ENCODE assay signal across 9 mouse cellular contexts in the genomic region with DNA sequence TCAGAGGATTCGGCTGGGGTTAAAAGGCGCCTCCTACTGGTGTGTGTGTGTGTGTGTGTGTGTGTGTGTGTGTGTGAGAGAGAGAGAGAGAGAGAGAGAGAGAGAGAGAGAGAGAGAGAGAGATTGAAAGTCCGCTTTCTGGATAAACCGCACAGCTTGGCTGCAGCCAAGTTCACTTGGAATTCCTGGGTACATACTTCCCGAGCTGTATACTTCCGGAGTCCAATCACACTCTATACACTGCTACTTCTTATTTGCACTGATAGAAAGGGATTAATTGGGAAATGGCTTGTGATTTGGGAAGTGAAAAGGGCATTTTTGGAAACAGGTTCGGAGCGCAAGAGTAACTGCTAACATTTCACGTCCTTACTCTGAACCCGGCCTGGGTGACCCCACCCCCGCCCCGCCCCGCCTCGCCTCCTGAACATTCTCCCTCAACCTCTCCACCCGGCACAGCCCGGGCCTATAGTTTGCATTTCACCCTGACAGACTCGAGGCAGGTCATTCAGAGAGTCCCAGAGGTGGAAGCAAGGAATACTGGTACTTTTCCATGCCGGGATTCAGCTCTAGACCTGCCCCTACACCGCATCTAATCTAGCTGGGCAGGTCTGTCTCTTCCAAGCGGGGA. TPM values are rescaled to one million over a fixed set of nuclear protein-coding genes. Genes with fewer than 3 reads are reported as not detected.
DNase-seq lines count a peak whose midpoint lies in the region; ATAC-seq and TF ChIP-seq lines count a peak whose summit lies in the region.
"Had no signal": no experiment of that assay in that cellular context is flagged by ENCODE, and none has a peak within 500 bp of the region (broad histone marks: within the 10 kb centered on the region; RNA-seq: fewer than 3 reads in every experiment).

No protein-coding gene starts in this region.

- H3K9ac ChIP-seq in ES-E14 (ENCODE audit: insufficient read depth, low read depth, low read length, poor library complexity, severe bottlenecking), result peak overlapping the region; percentile 25; the same call in 1 of the 2 replicates
- H3K9ac ChIP-seq in hindbrain, embryonic 15.5 days, result no peak overlapping the region
- 0 out of 2 replicates have a peak overlapping the region, but pooled peaks have one; percentile 64 for H3K9ac ChIP-seq in liver, embryonic 16.5 days (ENCODE audit: low read depth, low read length)

- no peaks in the 10 kb centered on the region for H3K36me3 ChIP-seq in ES-E14 (ENCODE audit: control insufficient read depth, insufficient read depth, low read length, poor library complexity, severe bottlenecking)
- H3K36me3 ChIP-seq in hindbrain, embryonic 15.5 days, result no peaks in the 10 kb centered on the region
- H3K36me3 ChIP-seq in liver, embryonic 16.5 days (ENCODE audit: control insufficient read depth, insufficient read depth), result no peaks in the 10 kb centered on the region

- in situ Hi-C loops in ES-E14 (cut with MboI; ENCODE audit: low sequenced_read_pairs in 2 of 2, unreplicated experiment in 2 of 2), result no loop called here

- 10% methylated on average over 20 of the region's 20 CpGs for WGBS in hindbrain, embryonic 15.5 days
- 10% methylated on average over 20 of the region's 20 CpGs for WGBS in liver, embryonic 16.5 days (ENCODE audit: insufficient replicate concordance)

- H3K4me2 ChIP-seq in hindbrain, embryonic 15.5 days, result peak overlapping the region; percentile 97
- H3K4me2 ChIP-seq in liver, embryonic 16.5 days (ENCODE audit: low read depth, low read length), result peak overlapping the region; percentile 60

- H3K27me3 ChIP-seq in hindbrain, embryonic 15.5 days, result peaks cover 28% of the 10 kb centered on the region
- peaks cover 22% of the 10 kb centered on the region for H3K27me3 ChIP-seq in liver, embryonic 16.5 days (ENCODE audit: control insufficient read depth, insufficient read depth, low read depth, low read length)

- DNase-seq in gastrocnemius, adult 2 months, result no peak
- no peak for DNase-seq in gastrocnemius, adult 18-20 months (ENCODE audit: low spot score)
- no peak for DNase-seq in ES-E14 (ENCODE audit: low read depth, low spot score)
- no peak for DNase-seq in embryo, embryonic 10 days (ENCODE audit: low spot score)
- DNase-seq: B cell, adult 2 months had no signal

- peak overlapping the region; percentile 80 for H3K4me3 ChIP-seq in gastrocnemius, adult 2 months
- H3K4me3 ChIP-seq in ES-E14 (ENCODE audit: insufficient read depth in 1 of 2, low read depth in 1 of 2, low read length in 2 of 2, poor library complexity in 1 of 2, severe bottlenecking in 1 of 2), result peak overlapping the region; percentile 79 to 82
- peak overlapping the region; percentile 55; the same call in 1 of the 2 replicates for H3K4me3 ChIP-seq in hindbrain, embryonic 15.5 days
- peak overlapping the region; percentile 64 for H3K4me3 ChIP-seq in liver, embryonic 16.5 days (ENCODE audit: low read depth, low read length)

- H3K9me3 ChIP-seq in ES-E14 (ENCODE audit: control insufficient read depth, insufficient read depth, low read depth, low read length), result no peaks in the 10 kb centered on the region
- no peaks in the 10 kb centered on the region for H3K9me3 ChIP-seq in hindbrain, embryonic 15.5 days
- H3K9me3 ChIP-seq in liver, embryonic 16.5 days (replicated peaks; ENCODE audit: control insufficient read depth, low read length), result no peaks in the 10 kb centered on the region

- peaks cover 3 to 16% of the 10 kb centered on the region in 2 experiments; a peak in 3 of 4 replicates for H3K4me1 ChIP-seq in ES-E14 (ENCODE audit: control insufficient read depth in 2 of 2, insufficient read depth in 2 of 2, low read length in 2 of 2, poor library complexity in 1 of 2)
- peaks cover 31% of the 10 kb centered on the region for H3K4me1 ChIP-seq in hindbrain, embryonic 15.5 days (replicated peaks)
- peaks cover 15% of the 10 kb centered on the region for H3K4me1 ChIP-seq in liver, embryonic 16.5 days (ENCODE audit: control insufficient read depth, low read depth, low read length)

- intact Hi-C loops in gastrocnemius, adult 2 months (cut with DNase I), result loop anchor here (5.0 kb wide), 2 partner anchors 43 to 78 kb away; no protein-coding TSS in a partner anchor

- no peak for ATAC-seq in hindbrain, embryonic 15.5 days (ENCODE audit: low FRiP score, low read depth)
- ATAC-seq in liver, embryonic 16.5 days (ENCODE audit: low read depth), result no peak
- ATAC-seq in erythroblast, adult 5-6 weeks (replicated peaks; ENCODE audit: low FRiP score, poor library complexity, severe bottlenecking), result no peak
- no peak for ATAC-seq in frontal cortex, adult (ENCODE audit: low TSS enrichment)

- peak overlapping the region; percentile 74 for H3K27ac ChIP-seq in gastrocnemius, adult 2 months
- no peak overlapping the region for H3K27ac ChIP-seq in ES-E14 (ENCODE audit: insufficient read depth, low read depth, low read length, poor library complexity, severe bottlenecking)
- no peak overlapping the region for H3K27ac ChIP-seq in hindbrain, embryonic 15.5 days (replicated peaks)
- peak overlapping the region; percentile 81 for H3K27ac ChIP-seq in liver, embryonic 16.5 days (ENCODE audit: low read length)

- TF ChIP-seq CTCF in gastrocnemius, adult 2 months (IDR thresholded peaks at IDR 0.05), result no peak

TF ChIP-seq in ES-E14, 5 proteins besides CTCF, POLR2A, EP300 and RAD21:
- TF ChIP-seq ZC3H11A (IDR thresholded peaks at IDR 0.05; ENCODE audit: borderline replicate concordance, low read depth, low read length), result no peak
- TF ChIP-seq HCFC1 (IDR thresholded peaks at IDR 0.05; ENCODE audit: borderline replicate concordance, insufficient read depth, low read length), result no peak
- no peak for TF ChIP-seq CHD2 (IDR thresholded peaks at IDR 0.05; ENCODE audit: low read depth, low read length)
- no peak for TF ChIP-seq MAFK (IDR thresholded peaks at IDR 0.05; ENCODE audit: insufficient read depth, low read depth, low read length)
- no peak for TF ChIP-seq ZNF384 (IDR thresholded peaks at IDR 0.05; ENCODE audit: low read depth, low read length)
TF ChIP-seq in ES-E14: peak in this region for 0.

RNA-seq across cellular contexts. Expression of gene Tmem51, which starts 0.9 kb away (rescaled TPM):
- under 1 TPM; 0.66 to 0.75 TPM for total RNA-seq in gastrocnemius, adult 2 months (2021)
- total RNA-seq in gastrocnemius, adult 18-20 months (2021), result under 1 TPM; 0.48 to 0.88 TPM
- total RNA-seq in ES-E14 (2012; rRNA removed), result 13.6 and 24.0 TPM in 2 replicates
- polyA plus RNA-seq in hindbrain, embryonic 15.5 days (2015; fragmentation: Nextera tagmentation; extraction: Ambion mirVana), result 8.0 and 8.3 TPM in 2 replicates
- polyA plus RNA-seq in liver, embryonic 16.5 days (2015; fragmentation: Nextera tagmentation; extraction: Ambion mirVana), result 15.7 and 18.6 TPM in 2 replicates
- 4.6 and 8.1 TPM in 2 replicates for total RNA-seq in erythroblast, adult 5-6 weeks (2015; ENCODE audit: low replicate concordance)
- 1.4 and 2.9 TPM in 2 replicates for total RNA-seq in erythroblast, adult 5-6 weeks (2017; ENCODE audit: low replicate concordance)

Comparison
In these comparisons a context has a peak if more than half of its experiments do, and no peak if none do; other contexts are left out.
1. H3K27ac ChIP-seq: peak in gastrocnemius, adult 2 months (single experiment) and liver, embryonic 16.5 days (single experiment); none in ES-E14 (single experiment) and hindbrain, embryonic 15.5 days (single experiment).
2. Peak in every context shown above with its lines, with median percentiles within 50 percentile points of each other: H3K4me3 ChIP-seq.